8 mouse cellular contexts compared by ENCODE assay signal in genomic region chr1:193160317-193161032, GRCm38 (mm10). TPM values are rescaled to one million over a fixed set of nuclear protein-coding genes. Genes with fewer than 3 reads are reported as not detected.
A peak's percentile ranks its signal among the peaks of the same experiment; 100 is the strongest.
DNase-seq lines count a peak whose midpoint lies in the region; ATAC-seq and TF ChIP-seq lines count a peak whose summit lies in the region.

No protein-coding gene starts in this region.

- H3K4me2 ChIP-seq in forebrain, embryonic 16.5 days (ENCODE audit: low read length), result 0 out of 2 replicates have a peak overlapping the region, but pooled peaks have one; percentile 14
- H3K4me2 ChIP-seq in hindbrain, embryonic 14.5 days (replicated peaks), result peak overlapping the region; percentile 31; the same call in 1 of the 2 replicates
- peak overlapping the region; percentile 56 for H3K4me2 ChIP-seq in liver, embryonic 12.5 days

- H3K4me1 ChIP-seq in forebrain, embryonic 16.5 days (replicated peaks; ENCODE audit: control insufficient read depth, insufficient read depth, low read length), result no peaks in the 10 kb centered on the region
- H3K4me1 ChIP-seq in hindbrain, embryonic 14.5 days (replicated peaks; ENCODE audit: control insufficient read depth, insufficient read depth, low read length), result no peaks in the 10 kb centered on the region
- peaks cover 34% of the 10 kb centered on the region for H3K4me1 ChIP-seq in liver, embryonic 12.5 days

- no peaks in the 10 kb centered on the region for H3K9me3 ChIP-seq in forebrain, embryonic 16.5 days (ENCODE audit: control insufficient read depth, low read length)
- H3K9me3 ChIP-seq in hindbrain, embryonic 14.5 days (ENCODE audit: control insufficient read depth, low read length), result no peaks in the 10 kb centered on the region
- no peaks in the 10 kb centered on the region for H3K9me3 ChIP-seq in liver, embryonic 12.5 days (replicated peaks)

- no peak for ATAC-seq in forebrain, embryonic 16.5 days
- no peak for ATAC-seq in hindbrain, embryonic 14.5 days (ENCODE audit: low FRiP score)
- peak; percentile 66 for ATAC-seq in liver, embryonic 12.5 days

- DNase-seq in CD4-positive helper T cell, adult 2 months (ENCODE audit: low read depth, low spot score), result peak; percentile 70
- DNase-seq in adrenal gland, adult 2 months, result peak; percentile 49
- DNase-seq in hindbrain, embryonic 14.5 days (ENCODE audit: low spot score), result no peak
- peak; percentile 14 to 28 for DNase-seq in monocyte, adult 2 months (ENCODE audit: low read depth in 1 of 2, low spot score in 2 of 2)
- peak; percentile 57 for DNase-seq in thymus, postnatal 0 days (ENCODE audit: low spot score)
- DNase-seq in left cerebral cortex, adult 2 months (ENCODE audit: extremely low spot score in 1 of 2, low spot score in 2 of 2), result no peak

- H3K27ac ChIP-seq in forebrain, embryonic 16.5 days (ENCODE audit: low read length), result no peak overlapping the region
- no peak overlapping the region for H3K27ac ChIP-seq in hindbrain, embryonic 14.5 days
- no peak overlapping the region for H3K27ac ChIP-seq in liver, embryonic 12.5 days
- no peak overlapping the region for H3K27ac ChIP-seq in left cerebral cortex, adult 2 months

- TF ChIP-seq CTCF in left cerebral cortex, adult 2 months (IDR thresholded peaks at IDR 0.05), result no peak

- H3K36me3 ChIP-seq in forebrain, embryonic 16.5 days (ENCODE audit: control insufficient read depth, insufficient read depth), result no peaks in the 10 kb centered on the region
- no peaks in the 10 kb centered on the region for H3K36me3 ChIP-seq in hindbrain, embryonic 14.5 days (replicated peaks; ENCODE audit: control insufficient read depth, insufficient read depth)
- H3K36me3 ChIP-seq in liver, embryonic 12.5 days, result no peaks in the 10 kb centered on the region

- WGBS in forebrain, embryonic 16.5 days, result 14% methylated on average over 18 of the region's 18 CpGs
- 13% methylated on average over 18 of the region's 18 CpGs for WGBS in hindbrain, embryonic 14.5 days
- 13% methylated on average over 18 of the region's 18 CpGs for WGBS in liver, embryonic 12.5 days (ENCODE audit: insufficient replicate concordance)

- no peak overlapping the region for H3K4me3 ChIP-seq in forebrain, embryonic 16.5 days (replicated peaks; ENCODE audit: low read length)
- no peak overlapping the region for H3K4me3 ChIP-seq in hindbrain, embryonic 14.5 days (replicated peaks; ENCODE audit: low read length)
- peak overlapping the region; percentile 31 for H3K4me3 ChIP-seq in liver, embryonic 12.5 days
- no peak overlapping the region for H3K4me3 ChIP-seq in left cerebral cortex, adult 2 months

- intact Hi-C loops in left cerebral cortex, adult 2 months (cut with DNase I), result no loop called here

- no peaks in the 10 kb centered on the region for H3K27me3 ChIP-seq in forebrain, embryonic 16.5 days (replicated peaks; ENCODE audit: control insufficient read depth, insufficient read depth, low read length)
- H3K27me3 ChIP-seq in hindbrain, embryonic 14.5 days (ENCODE audit: control insufficient read depth, insufficient read depth, low read length), result 0 out of 2 replicates have a peak, but pooled peaks cover under 1% of the 10 kb centered on the region
- peaks cover 6% of the 10 kb centered on the region; the same call in 1 of the 2 replicates for H3K27me3 ChIP-seq in liver, embryonic 12.5 days (replicated peaks)

- no peak overlapping the region for H3K9ac ChIP-seq in forebrain, embryonic 16.5 days (replicated peaks; ENCODE audit: low read depth, low read length)
- H3K9ac ChIP-seq in hindbrain, embryonic 14.5 days, result no peak overlapping the region
- H3K9ac ChIP-seq in liver, embryonic 12.5 days, result no peak overlapping the region

RNA-seq across cellular contexts. Expression of gene A130010J15Rik, which starts 7.4 kb away (rescaled TPM):
- 1 to 10 TPM; 1.4 to 3.2 TPM for total RNA-seq in adrenal gland, adult 2 months (2021)
- 1.8 and 2.1 TPM in 2 replicates for polyA plus RNA-seq in adrenal gland, adult 2 months (2012; rRNA removed)
- 14.2 and 16.1 TPM in 2 replicates for polyA plus RNA-seq in forebrain, embryonic 16.5 days (2015; fragmentation: Nextera tagmentation; extraction: Ambion mirVana)
- 11.1 and 11.4 TPM in 2 replicates for polyA plus RNA-seq in hindbrain, embryonic 14.5 days (2014; fragmentation: Nextera tagmentation; extraction: Ambion mirVana)
- 6.9 and 7.7 TPM in 2 replicates for polyA plus RNA-seq in liver, embryonic 12.5 days (2016; fragmentation: Nextera tagmentation; extraction: Ambion mirVana)
- 13.7 and 14.4 TPM in 2 replicates for polyA plus RNA-seq in thymus, postnatal 0 days (2015; fragmentation: Nextera tagmentation; extraction: Ambion mirVana)
- total RNA-seq in left cerebral cortex, adult 2 months (2021), result 1 to 10 TPM; 3.4 to 3.5 TPM

RNA-seq across cellular contexts. Expression of gene Irf6, which starts 7.6 kb away (rescaled TPM):
- under 1 TPM; 0.31 to 0.49 TPM for total RNA-seq in adrenal gland, adult 2 months (2021)
- polyA plus RNA-seq in adrenal gland, adult 2 months (2012; rRNA removed), result 0.09 and 0.51 TPM in 2 replicates
- polyA plus RNA-seq in forebrain, embryonic 16.5 days (2015; fragmentation: Nextera tagmentation; extraction: Ambion mirVana), result 0.75 and 1.4 TPM in 2 replicates
- polyA plus RNA-seq in hindbrain, embryonic 14.5 days (2014; fragmentation: Nextera tagmentation; extraction: Ambion mirVana), result 0.63 and 1.0 TPM in 2 replicates
- polyA plus RNA-seq in liver, embryonic 12.5 days (2016; fragmentation: Nextera tagmentation; extraction: Ambion mirVana), result 2.6 and 2.8 TPM in 2 replicates
- 9.4 and 10.0 TPM in 2 replicates for polyA plus RNA-seq in thymus, postnatal 0 days (2015; fragmentation: Nextera tagmentation; extraction: Ambion mirVana)
- total RNA-seq in left cerebral cortex, adult 2 months (2021), result 1 to 10 TPM in 1 of 2 experiments, under 1 TPM in 1; 0.68 to 1.1 TPM

RNA-seq across cellular contexts. Expression of gene Diexf, which starts 30.4 kb away (rescaled TPM):
- total RNA-seq in adrenal gland, adult 2 months (2021), result 10 to 100 TPM; 11.1 to 19.0 TPM
- 10.6 and 12.9 TPM in 2 replicates for polyA plus RNA-seq in adrenal gland, adult 2 months (2012; rRNA removed)
- 11.3 and 13.9 TPM in 2 replicates for polyA plus RNA-seq in forebrain, embryonic 16.5 days (2015; fragmentation: Nextera tagmentation; extraction: Ambion mirVana)
- 8.0 and 8.4 TPM in 2 replicates for polyA plus RNA-seq in hindbrain, embryonic 14.5 days (2014; fragmentation: Nextera tagmentation; extraction: Ambion mirVana)
- 4.4 and 5.4 TPM in 2 replicates for polyA plus RNA-seq in liver, embryonic 12.5 days (2016; fragmentation: Nextera tagmentation; extraction: Ambion mirVana)
- polyA plus RNA-seq in thymus, postnatal 0 days (2015; fragmentation: Nextera tagmentation; extraction: Ambion mirVana), result 10.2 and 12.9 TPM in 2 replicates
- 10 to 100 TPM; 20.9 to 25.5 TPM for total RNA-seq in left cerebral cortex, adult 2 months (2021)

RNA-seq across cellular contexts. Expression of gene Traf3ip3, which starts 41.0 kb away (rescaled TPM):
- total RNA-seq in adrenal gland, adult 2 months (2021), result 1 to 10 TPM; 1.1 to 3.3 TPM
- 0.15 and 0.75 TPM in 2 replicates for polyA plus RNA-seq in adrenal gland, adult 2 months (2012; rRNA removed)
- 0.51 and 1.2 TPM in 2 replicates for polyA plus RNA-seq in forebrain, embryonic 16.5 days (2015; fragmentation: Nextera tagmentation; extraction: Ambion mirVana)
- polyA plus RNA-seq in hindbrain, embryonic 14.5 days (2014; fragmentation: Nextera tagmentation; extraction: Ambion mirVana), result 2.1 TPM in 2 replicates
- 7.0 and 8.6 TPM in 2 replicates for polyA plus RNA-seq in liver, embryonic 12.5 days (2016; fragmentation: Nextera tagmentation; extraction: Ambion mirVana)
- 193 and 196 TPM in 2 replicates for polyA plus RNA-seq in thymus, postnatal 0 days (2015; fragmentation: Nextera tagmentation; extraction: Ambion mirVana)
- total RNA-seq in left cerebral cortex, adult 2 months (2021), result 1 to 10 TPM; 1.2 to 1.8 TPM

RNA-seq across cellular contexts. Expression of gene Lamb3, which starts 47.0 kb away (rescaled TPM):
- total RNA-seq in adrenal gland, adult 2 months (2021), result 1 to 10 TPM in 1 of 2 experiments, under 1 TPM in 1; 0.69 to 2.3 TPM
- 0.30 and 0.31 TPM in 2 replicates for polyA plus RNA-seq in adrenal gland, adult 2 months (2012; rRNA removed)
- 0.32 and 0.58 TPM in 2 replicates for polyA plus RNA-seq in forebrain, embryonic 16.5 days (2015; fragmentation: Nextera tagmentation; extraction: Ambion mirVana)
- 0.18 and 0.31 TPM in 2 replicates for polyA plus RNA-seq in hindbrain, embryonic 14.5 days (2014; fragmentation: Nextera tagmentation; extraction: Ambion mirVana)
- 0.04 and 0.25 TPM in 2 replicates for polyA plus RNA-seq in liver, embryonic 12.5 days (2016; fragmentation: Nextera tagmentation; extraction: Ambion mirVana)
- 21.1 and 22.2 TPM in 2 replicates for polyA plus RNA-seq in thymus, postnatal 0 days (2015; fragmentation: Nextera tagmentation; extraction: Ambion mirVana)
- total RNA-seq in left cerebral cortex, adult 2 months (2021), result 1 to 10 TPM in 1 of 2 experiments, under 1 TPM in 1; 0.97 to 1.1 TPM

Comparison
In these comparisons a context has a peak if more than half of its experiments do, and no peak if none do; other contexts are left out.
1. DNase-seq: peak in CD4-positive helper T cell, adult 2 months (single experiment), adrenal gland, adult 2 months (single experiment), monocyte, adult 2 months (2 of 2) and thymus, postnatal 0 days (single experiment); none in hindbrain, embryonic 14.5 days (single experiment) and left cerebral cortex, adult 2 months (0 of 2).
2. Peak in every context shown above with its lines, with median percentiles within 50 percentile points of each other: H3K4me2 ChIP-seq.